Mouse (Mus musculus): ENCODE results near the gene Six2. TPM values are rescaled to one million over a fixed set of nuclear protein-coding genes. Genes with fewer than 3 reads are reported as not detected.
A peak's percentile ranks its signal among the peaks of the same experiment; 100 is the strongest.

Gene Six2
- polyA plus RNA-seq, 1 experiment from 2014 or later, result not detected

DNA sequence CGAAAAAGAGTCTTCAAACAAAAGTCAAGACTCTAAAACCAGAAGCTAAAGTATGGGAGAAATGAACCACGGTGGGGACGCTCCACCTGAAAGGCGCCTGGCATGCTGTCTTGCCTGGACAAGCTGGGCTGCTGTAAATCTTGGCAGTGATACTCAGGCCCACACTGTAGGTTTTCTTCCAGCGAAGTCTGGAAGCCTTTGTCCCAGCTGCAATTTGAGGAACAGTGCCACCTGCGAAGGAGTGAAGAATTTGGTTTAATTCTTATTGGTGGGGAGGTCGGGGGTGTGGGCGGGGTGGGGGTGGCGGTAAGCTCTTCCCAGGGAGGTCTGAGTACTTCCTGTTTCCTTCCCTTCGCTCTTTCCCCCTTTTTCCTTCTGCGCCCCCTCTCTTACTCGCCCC, 42.8 kb downstream of the Six2 start:
- peaks cover 27% of the 10 kb centered on the region for H3K27me3 ChIP-seq (ENCODE audit: control insufficient read depth, insufficient read depth, low read length)
- H3K4me1 ChIP-seq (ENCODE audit: control insufficient read depth, insufficient read depth, low read length), result 0 out of 2 replicates have a peak, but pooled peaks cover 3% of the 10 kb centered on the region
- WGBS, result 6% methylated on average over 10 of the region's 12 CpGs

DNA sequence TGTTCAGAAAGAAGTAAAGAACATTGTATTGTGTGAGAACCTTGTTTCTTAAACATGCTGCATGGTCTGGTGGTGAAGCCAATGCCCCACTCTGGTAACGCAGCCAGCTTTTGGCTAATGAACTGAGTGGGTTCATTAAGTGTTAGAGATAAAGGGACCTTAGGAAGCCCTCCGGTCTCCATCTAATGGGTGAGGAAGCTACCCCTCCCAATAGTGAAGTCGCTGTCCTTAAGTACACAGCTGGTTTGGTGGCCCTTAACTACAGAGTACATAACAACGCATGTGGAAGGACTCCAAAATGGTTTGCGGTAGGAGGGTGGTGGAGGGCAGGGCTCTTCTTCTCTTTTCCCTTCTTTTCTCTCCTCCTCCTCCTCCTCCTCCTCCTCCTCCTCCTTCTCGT, 50.2 kb downstream of the Six2 start:
- H3K4me1 ChIP-seq (ENCODE audit: control insufficient read depth, insufficient read depth, low read length), result no peaks in the 10 kb centered on the region
- 74% methylated on average over 6 of the region's 6 CpGs for WGBS
- ATAC-seq (ENCODE audit: low read depth), result no peak

More for the DNA sequence above, 42.8 kb downstream of the Six2 start:
- Histone ChIP-seq H3K4me3 (ENCODE audit: low read depth, low read length) (peak overlapping the region; percentile 30), H3K4me2 (ENCODE audit: low read depth, low read length) (peak overlapping the region; percentile 60), H3K36me3 (ENCODE audit: control insufficient read depth, insufficient read depth, low read length) (no peaks in the 10 kb centered on the region), H3K27ac (ENCODE audit: low read depth, low read length) (no peak overlapping the region), H3K9me3 (ENCODE audit: control insufficient read depth, low read length) (no peaks in the 10 kb centered on the region), H3K9ac (replicated peaks; ENCODE audit: low read depth, low read length) (no peak overlapping the region; the same call in 1 of the 2 replicates)
- ATAC-seq (ENCODE audit: low read depth), result 0 out of 2 replicates have a peak, but pooled peaks have one; percentile 31

More for the DNA sequence above, 50.2 kb downstream of the Six2 start:
- H3K36me3 ChIP-seq (ENCODE audit: control insufficient read depth, insufficient read depth, low read length), result no peaks in the 10 kb centered on the region
- no peaks in the 10 kb centered on the region for H3K9me3 ChIP-seq (ENCODE audit: control insufficient read depth, low read length)
- no peak overlapping the region for H3K9ac ChIP-seq (replicated peaks; ENCODE audit: low read depth, low read length)
- H3K27ac ChIP-seq (ENCODE audit: low read depth, low read length), result no peak overlapping the region
- H3K27me3 ChIP-seq (ENCODE audit: control insufficient read depth, insufficient read depth, low read length), result peaks cover 14% of the 10 kb centered on the region; the same call in 1 of the 2 replicates
- no peak overlapping the region for H3K4me3 ChIP-seq (ENCODE audit: low read depth, low read length)
- H3K4me2 ChIP-seq (ENCODE audit: low read depth, low read length), result no peak overlapping the region

Other genes starting within 250 kb of the Six2 start
- 0.10 TPM in 1 of 2 replicates, not detected in the other for gene Six3, start 74.7 kb downstream of the Six2 start, polyA plus RNA-seq (2014; fragmentation: Nextera tagmentation; extraction: Ambion mirVana)